In genomic region chrX:47970371-47970770, GRCm38 (mm10) we compare ENCODE assay signal across 15 mouse cellular contexts. TPM values are rescaled to one million over a fixed set of nuclear protein-coding genes. Genes with fewer than 3 reads are reported as not detected.
DNase-seq lines count a peak whose midpoint lies in the region; ATAC-seq lines count a peak whose summit lies in the region.
"Had no signal": no experiment of that assay in that cellular context is flagged by ENCODE, and none has a peak within 500 bp of the region (broad histone marks: within the 10 kb centered on the region; RNA-seq: fewer than 3 reads in every experiment).

No protein-coding gene starts in this region.

- H3K4me1 ChIP-seq in liver, embryonic 11.5 days (replicated peaks; ENCODE audit: control insufficient read depth, insufficient read depth, low read length): no peaks in the 10 kb centered on the region
- H3K4me1 ChIP-seq: limb, embryonic 10.5 days; liver, embryonic 15.5 days; midbrain, embryonic 12.5 days; neural tube, embryonic 12.5 days had no signal

- ATAC-seq in liver, embryonic 11.5 days (replicated peaks; ENCODE audit: low FRiP score): no peak

- H3K27me3 ChIP-seq in liver, embryonic 11.5 days (replicated peaks; ENCODE audit: control insufficient read depth, insufficient read depth, low read length): no peaks in the 10 kb centered on the region
- H3K27me3 ChIP-seq: liver, embryonic 15.5 days; midbrain, embryonic 12.5 days; neural tube, embryonic 12.5 days had no signal

- no peaks in the 10 kb centered on the region for H3K36me3 ChIP-seq in liver, embryonic 11.5 days (ENCODE audit: control insufficient read depth, insufficient read depth, low read length)
- H3K36me3 ChIP-seq: limb, embryonic 10.5 days; liver, embryonic 15.5 days; midbrain, embryonic 12.5 days; neural tube, embryonic 12.5 days had no signal

- no peak overlapping the region for H3K4me2 ChIP-seq in liver, embryonic 11.5 days
- H3K4me2 ChIP-seq: liver, embryonic 15.5 days; midbrain, embryonic 12.5 days; neural tube, embryonic 12.5 days had no signal

- no peak overlapping the region for H3K9ac ChIP-seq in liver, embryonic 11.5 days (ENCODE audit: low read depth, low read length)
- H3K9ac ChIP-seq: liver, embryonic 15.5 days; midbrain, embryonic 12.5 days; neural tube, embryonic 12.5 days had no signal

- H3K9me3 ChIP-seq in liver, embryonic 11.5 days (ENCODE audit: control insufficient read depth, low read length): no peaks in the 10 kb centered on the region
- H3K9me3 ChIP-seq: limb, embryonic 10.5 days; liver, embryonic 15.5 days; midbrain, embryonic 12.5 days; neural tube, embryonic 12.5 days had no signal

- 87% methylated on average over 4 of the region's 4 CpGs for WGBS in liver, embryonic 11.5 days

- H3K27ac ChIP-seq in liver, embryonic 11.5 days (ENCODE audit: low read depth, low read length): no peak overlapping the region
- H3K27ac ChIP-seq: limb, embryonic 10.5 days; liver, embryonic 15.5 days; midbrain, embryonic 12.5 days; neural tube, embryonic 12.5 days had no signal

- DNase-seq in right cerebral cortex, adult 2 months (ENCODE audit: low spot score in 2 of 2): peak; percentile 23 to 71
- DNase-seq in right cerebral cortex, postnatal 14 days: no peak
- DNase-seq in frontal cortex, postnatal 10 days (ENCODE audit: low spot score in 2 of 2): peak; percentile 10 to 21
- DNase-seq in left cerebral cortex, adult 8-10 months (ENCODE audit: low spot score in 2 of 2): peak; percentile 9 to 51
- no peak for DNase-seq in cerebellum, adult 8-10 months
- no peak for DNase-seq in liver, embryonic 11.5 days (ENCODE audit: low spot score)
- no peak for DNase-seq in Muller cell, postnatal 12 days (ENCODE audit: inconsistent ontology term)
- DNase-seq: cerebellum, adult 18-20 months; heart, adult 11 months; heart, postnatal 14 days; thymus, postnatal 36 days had no signal

- no peak overlapping the region for H3K4me3 ChIP-seq in liver, embryonic 11.5 days (ENCODE audit: low read depth, low read length)
- H3K4me3 ChIP-seq: limb, embryonic 10.5 days; liver, embryonic 15.5 days; midbrain, embryonic 12.5 days; neural tube, embryonic 12.5 days had no signal

RNA-seq across cellular contexts. Expression of gene Ocrl, which starts 58.2 kb away (rescaled TPM):
- 10 to 100 TPM; 52.1 to 55.3 (median 54.5) TPM for total RNA-seq in left cerebral cortex, adult 8-10 months (2022)
- 11.8 and 12.8 TPM in 2 replicates for polyA plus RNA-seq in liver, embryonic 11.5 days (2014; fragmentation: Nextera tagmentation; extraction: Ambion mirVana)

Comparison
In these comparisons a context has a peak if more than half of its experiments do, and no peak if none do; other contexts are left out.
1. DNase-seq: peak in right cerebral cortex, adult 2 months (2 of 2), frontal cortex, postnatal 10 days (2 of 2) and left cerebral cortex, adult 8-10 months (2 of 2); none in right cerebral cortex, postnatal 14 days (single experiment), cerebellum, adult 8-10 months (single experiment), liver, embryonic 11.5 days (single experiment) and Muller cell, postnatal 12 days (single experiment).